ENCODE assay signal across 8 mouse cellular contexts in genomic region chr4:139232479-139233145, GRCm38 (mm10). TPM values are rescaled to one million over a fixed set of nuclear protein-coding genes. Genes with fewer than 3 reads are reported as not detected.
A peak's percentile ranks its signal among the peaks of the same experiment; 100 is the strongest.
DNase-seq lines count a peak whose midpoint lies in the region; ATAC-seq and TF ChIP-seq lines count a peak whose summit lies in the region.

No protein-coding gene starts in this region.

- no peak overlapping the region for H3K4me3 ChIP-seq in cerebellum, adult 2 months (replicated peaks; ENCODE audit: insufficient read depth, low read depth, low read length)
- no peak overlapping the region for H3K4me3 ChIP-seq in intestine, postnatal 0 days (ENCODE audit: low read depth, low read length)
- no peak overlapping the region for H3K4me3 ChIP-seq in liver, embryonic 13.5 days (replicated peaks)

- H3K27me3 ChIP-seq in cerebellum, adult 2 months (ENCODE audit: control insufficient read depth, insufficient read depth, low read length), result no peaks in the 10 kb centered on the region
- H3K27me3 ChIP-seq in intestine, postnatal 0 days (replicated peaks; ENCODE audit: control insufficient read depth, insufficient read depth, low read length), result no peaks in the 10 kb centered on the region
- no peaks in the 10 kb centered on the region for H3K27me3 ChIP-seq in liver, embryonic 13.5 days

- no peak overlapping the region for H3K9ac ChIP-seq in intestine, postnatal 0 days (ENCODE audit: low read depth, low read length)
- H3K9ac ChIP-seq in liver, embryonic 13.5 days, result no peak overlapping the region

- peak overlapping the region; percentile 17; the same call in 1 of the 2 replicates for H3K27ac ChIP-seq in cerebellum, adult 2 months (ENCODE audit: insufficient read depth, low read length)
- H3K27ac ChIP-seq in intestine, postnatal 0 days (ENCODE audit: low read depth, low read length), result no peak overlapping the region; the same call in 1 of the 2 replicates
- H3K27ac ChIP-seq in liver, embryonic 13.5 days, result no peak overlapping the region

- H3K36me3 ChIP-seq in intestine, postnatal 0 days (ENCODE audit: control insufficient read depth, insufficient read depth), result peaks cover 14% of the 10 kb centered on the region; the same call in 1 of the 2 replicates
- H3K36me3 ChIP-seq in liver, embryonic 13.5 days, result 0 out of 2 replicates have a peak, but pooled peaks cover 16% of the 10 kb centered on the region

- intact Hi-C loops in gastrocnemius, postnatal 36 days (cut with DNase I), result no loop called here

- WGBS in cerebellum, adult 2 months, result 64% methylated on average over 6 of the region's 6 CpGs
- WGBS in intestine, postnatal 0 days, result 56% methylated on average over 6 of the region's 6 CpGs
- 62% methylated on average over 6 of the region's 6 CpGs for WGBS in liver, embryonic 13.5 days (ENCODE audit: insufficient replicate concordance)

- TF ChIP-seq POLR2A in cerebellum, adult 2 months (IDR thresholded peaks at IDR 0.05; ENCODE audit: borderline replicate concordance, insufficient read depth, low read length), result no peak

- H3K9me3 ChIP-seq in intestine, postnatal 0 days (ENCODE audit: control insufficient read depth), result no peaks in the 10 kb centered on the region
- H3K9me3 ChIP-seq in liver, embryonic 13.5 days (replicated peaks), result no peaks in the 10 kb centered on the region

- DNase-seq in CD4-positive helper T cell, adult 2 months (ENCODE audit: low read depth, low spot score), result peak; percentile 58
- DNase-seq in MEL-GATA-1-ER (ENCODE audit: extremely low read depth, low read depth), result peak; percentile 39
- peak; percentile 43 to 55 for DNase-seq in cerebellum, adult 2 months
- DNase-seq in gastrocnemius, postnatal 36 days, result peak; percentile 31 to 58
- DNase-seq in liver, embryonic 13.5 days, result peak; percentile 13
- DNase-seq in ovary, postnatal 14 days (ENCODE audit: low spot score), result peak; percentile 51

- H3K4me1 ChIP-seq in cerebellum, adult 2 months (ENCODE audit: control insufficient read depth, insufficient read depth, low read length), result peaks cover 15% of the 10 kb centered on the region
- peaks cover 5% of the 10 kb centered on the region; the same call in 1 of the 2 replicates for H3K4me1 ChIP-seq in intestine, postnatal 0 days (replicated peaks; ENCODE audit: control insufficient read depth, insufficient read depth, low read length)
- peaks cover 72% of the 10 kb centered on the region for H3K4me1 ChIP-seq in liver, embryonic 13.5 days (replicated peaks)

- H3K4me2 ChIP-seq in intestine, postnatal 0 days (replicated peaks; ENCODE audit: low read depth), result no peak overlapping the region
- H3K4me2 ChIP-seq in liver, embryonic 13.5 days, result no peak overlapping the region

- peak; percentile 67 for TF ChIP-seq CTCF in cerebellum, adult 2 months (IDR thresholded peaks at IDR 0.05; ENCODE audit: borderline replicate concordance, insufficient read depth, low read depth, low read length)
- TF ChIP-seq CTCF in intestine, postnatal 0 days (IDR thresholded peaks at IDR 0.05; ENCODE audit: low read depth), result peak; percentile 86

- ATAC-seq in intestine, postnatal 0 days, result peak; percentile 37
- peak; percentile 26; the same call in 1 of the 2 replicates for ATAC-seq in liver, embryonic 13.5 days (ENCODE audit: low read depth)
- no peak for ATAC-seq in erythroid progenitor cell, adult 5-6 weeks (replicated peaks; ENCODE audit: low FRiP score, poor library complexity, severe bottlenecking)

RNA-seq across cellular contexts. Expression of gene Capzb, which starts 39.9 kb away (rescaled TPM):
- 199 and 220 TPM in 2 replicates for polyA plus RNA-seq in cerebellum, adult 2 months (2012; rRNA removed)
- total RNA-seq in gastrocnemius, postnatal 36 days (2021), result 100 to 1,000 TPM; 499 to 554 TPM
- 299 and 306 TPM in 2 replicates for polyA plus RNA-seq in intestine, postnatal 0 days (2015; fragmentation: Nextera tagmentation; extraction: Ambion mirVana)
- polyA plus RNA-seq in liver, embryonic 13.5 days (2015; fragmentation: Nextera tagmentation; extraction: Ambion mirVana), result 173 and 198 TPM in 2 replicates
- total RNA-seq in erythroid progenitor cell, adult 5-6 weeks (2015; ENCODE audit: low replicate concordance), result 94.3 and 141 TPM in 2 replicates
- 29.4 and 35.6 TPM in 2 replicates for total RNA-seq in erythroid progenitor cell, adult 5-6 weeks (2017; ENCODE audit: low replicate concordance)
